ENCODE assay signal across 8 mouse cellular contexts in genomic region chrX:41400058-41400904, GRCm38 (mm10). TPM values are rescaled to one million over a fixed set of nuclear protein-coding genes. Genes with fewer than 3 reads are reported as not detected.
DNase-seq lines count a peak whose midpoint lies in the region; ATAC-seq and TF ChIP-seq lines count a peak whose summit lies in the region.

Gene Gria3, plus strand, starts transcription at chrX:41400854.

- no peak for ATAC-seq in lung, postnatal 0 days

- H3K9ac ChIP-seq in lung, postnatal 0 days (replicated peaks; ENCODE audit: low read depth), result no peak within 1 kb of the TSS

- no peak for TF ChIP-seq CTCF in kidney, adult 2 months (conservative IDR thresholded peaks at IDR 0.05; ENCODE audit: insufficient read depth, insufficient read length, low read depth, low read length)
- TF ChIP-seq CTCF in bone marrow, adult 2 months (IDR thresholded peaks at IDR 0.05; ENCODE audit: control insufficient read depth, insufficient read depth, low read length), result no peak
- no peak for TF ChIP-seq CTCF in lung, postnatal 0 days (IDR thresholded peaks at IDR 0.05)

- H3K27me3 ChIP-seq in kidney, adult 2 months (replicated peaks; ENCODE audit: control insufficient read depth, insufficient read depth, low read length), result no peaks in the 10 kb centered on the region
- no peaks in the 10 kb centered on the region for H3K27me3 ChIP-seq in lung, postnatal 0 days (replicated peaks; ENCODE audit: insufficient read depth, low read length)

- peak within 1 kb of the TSS; percentile 50 for H3K4me3 ChIP-seq in kidney, adult 2 months (ENCODE audit: insufficient read depth, low read depth, low read length)
- H3K4me3 ChIP-seq in bone marrow, adult 2 months (replicated peaks; ENCODE audit: control insufficient read depth, low read depth, low read length), result peak within 1 kb of the TSS; percentile 43
- peak within 1 kb of the TSS; percentile 37 for H3K4me3 ChIP-seq in lung, postnatal 0 days (ENCODE audit: low read depth, low read length)

- H3K4me2 ChIP-seq in lung, postnatal 0 days (replicated peaks; ENCODE audit: low read depth, low read length), result peak within 1 kb of the TSS; percentile 51

- H3K9me3 ChIP-seq in lung, postnatal 0 days (ENCODE audit: low read length), result no peaks in the 10 kb centered on the region

- no peak for DNase-seq in kidney, adult 2 months
- no peak for DNase-seq in kidney, adult 18-20 months
- DNase-seq in frontal cortex, postnatal 36 days (ENCODE audit: low spot score in 2 of 2), result peak; percentile 51
- DNase-seq in layer of hippocampus, adult 8-10 months (ENCODE audit: low spot score in 2 of 2), result peak; percentile 16 to 17
- no peak for DNase-seq in lung, postnatal 0 days (ENCODE audit: low spot score)
- peak; percentile 38 for DNase-seq in right cerebral cortex, postnatal 25 days
- no peak for DNase-seq in urinary bladder, postnatal 4 days (ENCODE audit: low spot score in 2 of 2)

- no peak for TF ChIP-seq POLR2A in kidney, adult 2 months (IDR thresholded peaks at IDR 0.05; ENCODE audit: low read depth, low read length)
- no peak for TF ChIP-seq POLR2A in bone marrow, adult 2 months (IDR thresholded peaks at IDR 0.05; ENCODE audit: borderline replicate concordance, control insufficient read depth, low read depth, low read length)

- H3K27ac ChIP-seq in kidney, adult 2 months (ENCODE audit: insufficient read depth, low read depth, low read length), result no peak within 1 kb of the TSS
- H3K27ac ChIP-seq in bone marrow, adult 2 months (ENCODE audit: control insufficient read depth, insufficient read depth, low read depth, low read length, poor library complexity), result no peak within 1 kb of the TSS
- H3K27ac ChIP-seq in lung, postnatal 0 days (ENCODE audit: low read length), result no peak within 1 kb of the TSS

- TF ChIP-seq EP300 in lung, postnatal 0 days (IDR thresholded peaks at IDR 0.05), result no peak

- no peaks in the 10 kb centered on the region for H3K36me3 ChIP-seq in kidney, adult 2 months (ENCODE audit: control insufficient read depth, insufficient read depth, low read length)
- H3K36me3 ChIP-seq in lung, postnatal 0 days (ENCODE audit: insufficient read depth, low read length), result no peaks in the 10 kb centered on the region

- no peaks in the 10 kb centered on the region for H3K4me1 ChIP-seq in kidney, adult 2 months (ENCODE audit: control insufficient read depth, insufficient read depth, low read length)
- no peaks in the 10 kb centered on the region; the same call in 1 of the 2 replicates for H3K4me1 ChIP-seq in bone marrow, adult 2 months (ENCODE audit: control insufficient read depth, insufficient read depth, low read length)
- H3K4me1 ChIP-seq in lung, postnatal 0 days (ENCODE audit: insufficient read depth, low read depth, low read length), result no peaks in the 10 kb centered on the region

- WGBS in kidney, adult 2 months, result 6% methylated on average over 21 of the region's 21 CpGs
- 9% methylated on average over 21 of the region's 21 CpGs for WGBS in bone marrow, adult 2 months
- WGBS in lung, postnatal 0 days, result 14% methylated on average over 21 of the region's 21 CpGs

RNA-seq across cellular contexts. Expression of gene Gria3, which starts in this region (rescaled TPM):
- 3.1 and 4.3 TPM in 2 replicates for polyA plus RNA-seq in kidney, adult 2 months (2012; rRNA removed)
- 2.4 and 7.3 TPM in 2 replicates for polyA plus RNA-seq in bone marrow, adult 2 months (2011; ENCODE audit: insufficient read depth, insufficient read length, low replicate concordance, missing spikeins)
- 100 to 1,000 TPM; 131 to 201 (median 161) TPM for total RNA-seq in layer of hippocampus, adult 8-10 months (2022)
- polyA plus RNA-seq in lung, postnatal 0 days (2015; fragmentation: Nextera tagmentation; extraction: Ambion mirVana), result 3.9 and 4.1 TPM in 2 replicates

Comparison
In these comparisons a context has a peak if more than half of its experiments do, and no peak if none do; other contexts are left out.
1. DNase-seq: peak in frontal cortex, postnatal 36 days (2 of 2), layer of hippocampus, adult 8-10 months (2 of 2) and right cerebral cortex, postnatal 25 days (single experiment); none in kidney, adult 2 months (single experiment), kidney, adult 18-20 months (single experiment), lung, postnatal 0 days (single experiment) and urinary bladder, postnatal 4 days (0 of 2).
2. Peak in every context shown above with its lines, with median percentiles within 50 percentile points of each other: H3K4me3 ChIP-seq.